Mouse (Mus musculus): ENCODE measurements around the gene H2-T22.

H2-T22 gene

GRCm38 (mm10) chr17:35997713-35998510 lies 44.6 kb downstream of the H2-T22 start:
- no peak for DNase-seq

- DNase-seq, result peak; percentile 94
These were observed 45.6 kb downstream of the H2-T22 start for GRCm38 (mm10) chr17:35996949-35997348.

GRCm38 (mm10) chr17:35994879-35995240 lies 47.7 kb downstream of the H2-T22 start:
- no peak for DNase-seq

GRCm38 (mm10) chr17:35994175-35994878 lies 48.2 kb downstream of the H2-T22 start:
- DNase-seq, result peak; percentile 85

GRCm38 (mm10) chr17:35993675-35994074 lies 48.9 kb downstream of the H2-T22 start:
- DNase-seq, result peak; percentile 79

GRCm38 (mm10) chr17:35991781-35992180 lies 50.8 kb downstream of the H2-T22 start:
- no peak for DNase-seq

Data from cerebellum, adult 9-11 months (tissue).